Mouse (Mus musculus) liver, embryonic 16.5 days (tissue): Measurements from ENCODE around the gene Scamp4. TPM values are rescaled to one million over a fixed set of nuclear protein-coding genes. Genes with fewer than 3 reads are reported as not detected.
A peak's percentile ranks its signal among the peaks of the same experiment; 100 is the strongest.

ENCODE experiments used
- ATAC-seq: fragments of 200-750 bp; cut with Nextera tagmentation; 2 replicates; pipeline ENCODE4 v1.8.0; 2017; ENCODE audit warnings: low read depth, mild to moderate bottlenecking, moderate number of reproducible peaks, moderate library complexity
- H3K27ac ChIP-seq: fragments of 300-500 bp; sonication (generic); 2 replicates; pipeline ENCODE4 v1.5.1; 2014; ENCODE audit warnings: mild to moderate bottlenecking, low read length
- H3K27me3 ChIP-seq: fragments of 300-500 bp; sonication (generic); 2 replicates; pipeline ENCODE4 v1.6.1; 2014; ENCODE audit warnings: low read depth, low read length, mixed read lengths; ENCODE audit not compliant: control insufficient read depth, insufficient read depth
- H3K36me3 ChIP-seq: fragments of 300-500 bp; sonication (generic); 2 replicates; pipeline ENCODE4 v1.6.1; 2014; ENCODE audit warnings: mild to moderate bottlenecking; ENCODE audit not compliant: control insufficient read depth, insufficient read depth
- H3K4me1 ChIP-seq: fragments of 300-500 bp; sonication (generic); 2 replicates; pipeline ENCODE4 v1.6.1; 2014; ENCODE audit warnings: low read depth, low read length, mixed read lengths; ENCODE audit not compliant: control insufficient read depth
- H3K4me2 ChIP-seq: fragments of 300-500 bp; sonication (generic); 2 replicates; pipeline ENCODE4 v1.6.1; 2014; ENCODE audit warnings: low read depth, low read length, mixed read lengths
- H3K4me3 ChIP-seq: fragments of 300-500 bp; sonication (generic); 2 replicates; pipeline ENCODE4 v1.5.1; 2014; ENCODE audit warnings: low read depth, mild to moderate bottlenecking, low read length
- H3K9ac ChIP-seq: fragments of 300-500 bp; sonication (generic); 2 replicates; pipeline ENCODE4 v1.6.1; 2014; ENCODE audit warnings: low read depth, low read length
- H3K9me3 ChIP-seq: fragments of 300-500 bp; sonication (generic); replicated peaks from 2 replicates; pipeline ENCODE4 v1.6.1; 2016; ENCODE audit warnings: low read length; ENCODE audit not compliant: control insufficient read depth
- WGBS: fragments of 180-500 bp; shearing (Covaris S2); extraction: QIAGEN DNeasy Blood & Tissue Kit; methylation state at CpG from one replicate; pipeline ENCODE4 v1.1.7; 2014; ENCODE audit not compliant: insufficient replicate concordance; 5-methylcytosine and 5-hydroxymethylcytosine counted together
- polyA plus RNA-seq: library from polyadenylated mRNA; unstranded; fragments of >200 nt; fragmentation: Nextera tagmentation; extraction: Ambion mirVana; gene quantifications from 2 replicates; pipeline ENCODE4 v1.2.1, GENCODE M21; 2015

Gene Scamp4
- polyA plus RNA-seq, 1 experiment from 2014 or later, result 38.3 TPM

GRCm38 (mm10) chr10:80576351-80577194 is 26.1 kb upstream of the Scamp4 start:
- peak overlapping the region; percentile 96 for H3K4me2 ChIP-seq

GRCm38 (mm10) chr10:80577195-80578130 is 25.2 kb upstream of the Scamp4 start, which contains the start of gene Klf16:
Klf16 (minus strand) TSS chr10:80577321.
- H3K27ac ChIP-seq, result peak within 1 kb of the TSS; percentile 98
- peak within 1 kb of the TSS; percentile 87 for H3K9ac ChIP-seq
- under 1% methylated on average over 74 of the region's 97 CpGs for WGBS
- peaks cover 56% of the 10 kb centered on the region for H3K4me1 ChIP-seq
- H3K27me3 ChIP-seq, result no peaks in the 10 kb centered on the region
- H3K36me3 ChIP-seq, result no peaks in the 10 kb centered on the region
- peak within 1 kb of the TSS; percentile 85 for H3K4me3 ChIP-seq
- no peaks in the 10 kb centered on the region for H3K9me3 ChIP-seq
- peak; percentile 74 for ATAC-seq
- H3K4me2 ChIP-seq, result peak within 1 kb of the TSS; percentile 96

More at GRCm38 (mm10) chr10:80576351-80577194, 26.1 kb upstream of the Scamp4 start:
- H3K4me1 ChIP-seq, result peaks cover 65% of the 10 kb centered on the region
- no peaks in the 10 kb centered on the region for H3K27me3 ChIP-seq
- peak overlapping the region; percentile 85 for H3K4me3 ChIP-seq
- ATAC-seq, result peak; percentile 8; the same call in 1 of the 2 replicates
- peak overlapping the region; percentile 98 for H3K27ac ChIP-seq
- no peaks in the 10 kb centered on the region for H3K9me3 ChIP-seq
- no peaks in the 10 kb centered on the region for H3K36me3 ChIP-seq
- H3K9ac ChIP-seq, result peak overlapping the region; percentile 87
- WGBS, result under 1% methylated on average over 85 of the region's 96 CpGs

GRCm38 (mm10) chr10:80578131-80578750 is 24.4 kb upstream of the Scamp4 start:
- Histone ChIP-seq H3K27ac (peak overlapping the region; percentile 98), H3K36me3 (0 out of 2 replicates have a peak, but pooled peaks cover under 1% of the 10 kb centered on the region), H3K9me3 (no peaks in the 10 kb centered on the region), H3K4me3 (peak overlapping the region; percentile 85), H3K9ac (peak overlapping the region; percentile 60), H3K27me3 (no peaks in the 10 kb centered on the region), H3K4me1 (peaks cover 50% of the 10 kb centered on the region), H3K4me2 (peak overlapping the region; percentile 96)
- ATAC-seq, result peak; percentile 47
- under 1% methylated on average over 29 of the region's 29 CpGs for WGBS

GRCm38 (mm10) chr10:80578911-80579310 is 23.8 kb upstream of the Scamp4 start:
- Histone ChIP-seq H3K27me3 (no peaks in the 10 kb centered on the region), H3K4me2 (peak overlapping the region; percentile 96), H3K9me3 (no peaks in the 10 kb centered on the region), H3K9ac (peak overlapping the region; percentile 60), H3K4me1 (peaks cover 46% of the 10 kb centered on the region), H3K36me3 (peaks cover 5% of the 10 kb centered on the region; the same call in 1 of the 2 replicates), H3K27ac (peak overlapping the region; percentile 98), H3K4me3 (peak overlapping the region; percentile 85)
- peak; percentile 25 for ATAC-seq
- 6% methylated on average over 8 of the region's 8 CpGs for WGBS

- H3K27ac ChIP-seq, result no peak overlapping the region
- no peak overlapping the region for H3K9ac ChIP-seq
- WGBS, result 77% methylated on average over 5 of the region's 5 CpGs
- H3K4me3 ChIP-seq, result no peak overlapping the region
- H3K4me2 ChIP-seq, result no peak overlapping the region
- ATAC-seq, result no peak
- H3K36me3 ChIP-seq, result peaks cover 10% of the 10 kb centered on the region
- no peaks in the 10 kb centered on the region for H3K27me3 ChIP-seq
- peaks cover 44% of the 10 kb centered on the region for H3K4me1 ChIP-seq
- H3K9me3 ChIP-seq, result no peaks in the 10 kb centered on the region
Observed at GRCm38 (mm10) chr10:80583047-80583446, 19.6 kb upstream of the Scamp4 start.

GRCm38 (mm10) chr10:80584045-80584488 is 18.6 kb upstream of the Scamp4 start:
- no peak overlapping the region for H3K9ac ChIP-seq
- no peak overlapping the region for H3K4me2 ChIP-seq
- H3K27ac ChIP-seq, result peak overlapping the region; percentile 50
- no peak overlapping the region for H3K4me3 ChIP-seq
- no peak for ATAC-seq
- H3K27me3 ChIP-seq, result no peaks in the 10 kb centered on the region
- H3K4me1 ChIP-seq, result peaks cover 44% of the 10 kb centered on the region
- H3K36me3 ChIP-seq, result peaks cover 10% of the 10 kb centered on the region
- 57% methylated on average over 12 of the region's 12 CpGs for WGBS
- H3K9me3 ChIP-seq, result no peaks in the 10 kb centered on the region

- Histone ChIP-seq H3K9me3 (no peaks in the 10 kb centered on the region), H3K9ac (no peak overlapping the region), H3K4me1 (peaks cover 43% of the 10 kb centered on the region), H3K4me3 (no peak overlapping the region), H3K36me3 (peaks cover 10% of the 10 kb centered on the region), H3K27me3 (no peaks in the 10 kb centered on the region), H3K27ac (peak overlapping the region; percentile 50), H3K4me2 (no peak overlapping the region)
- WGBS, result 64% methylated on average over 12 of the region's 12 CpGs
- peak; percentile 9; the same call in 1 of the 2 replicates for ATAC-seq
Observed at GRCm38 (mm10) chr10:80584642-80585552, 17.8 kb upstream of the Scamp4 start.
